Mouse (Mus musculus) neural tube, postnatal 0 days (tissue): ENCODE results near the gene Ddx39b. TPM values are rescaled to one million over a fixed set of nuclear protein-coding genes. Genes with fewer than 3 reads are reported as not detected.

Experiments used
- microRNA-seq: library from miRNA; unstranded; fragments of <30 nt; microRNA quantifications from one replicate; pipeline ENCODE4, GENCODE M21; 2016
- polyA plus RNA-seq: library from polyadenylated mRNA; unstranded; fragments of >200 nt; fragmentation: Nextera tagmentation; extraction: Ambion mirVana; gene quantifications from 2 replicates; pipeline ENCODE4 v1.2.1, GENCODE M21; 2015

Ddx39b gene
- polyA plus RNA-seq = 251 and 271 TPM in 2 replicates

DNA sequence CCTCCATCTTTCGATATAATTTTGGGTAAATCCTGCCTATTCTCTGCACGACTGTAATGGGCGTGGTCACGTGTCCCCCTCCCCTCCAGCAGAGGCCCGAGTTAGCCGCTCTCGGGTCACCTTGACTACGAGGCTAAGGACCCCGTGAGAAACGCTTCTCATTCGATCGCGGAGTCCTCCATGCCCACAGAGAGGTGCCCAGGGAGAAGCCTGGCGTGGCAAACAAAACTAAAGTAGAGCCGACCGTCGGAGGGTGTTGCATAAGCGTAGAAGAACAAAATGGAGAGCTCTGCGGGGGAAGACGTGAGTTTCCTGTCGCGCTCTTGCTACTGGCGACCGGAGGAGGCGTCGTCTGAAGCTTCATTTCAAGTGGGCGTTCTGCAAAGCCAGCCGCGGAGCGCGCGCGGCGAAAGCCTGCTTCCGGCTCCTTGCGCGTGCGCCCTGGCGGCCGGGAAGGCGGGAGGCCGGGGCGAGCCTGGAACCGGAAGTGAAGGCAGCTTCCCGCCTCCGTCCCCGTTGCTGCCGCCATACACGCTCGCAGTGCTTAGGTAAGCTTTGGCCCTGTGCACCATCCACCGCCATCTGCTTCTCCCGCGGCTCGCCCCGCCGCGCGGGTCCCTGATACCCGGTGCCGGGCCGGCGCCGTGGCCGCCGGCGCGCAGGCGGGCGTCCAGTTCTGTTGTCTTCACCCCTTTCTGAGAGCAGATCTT is at the start of gene Ddx39b:
TSS of gene Ddx39b (plus strand) at position 442 of the 710 bp plus-strand sequence.

DNA sequence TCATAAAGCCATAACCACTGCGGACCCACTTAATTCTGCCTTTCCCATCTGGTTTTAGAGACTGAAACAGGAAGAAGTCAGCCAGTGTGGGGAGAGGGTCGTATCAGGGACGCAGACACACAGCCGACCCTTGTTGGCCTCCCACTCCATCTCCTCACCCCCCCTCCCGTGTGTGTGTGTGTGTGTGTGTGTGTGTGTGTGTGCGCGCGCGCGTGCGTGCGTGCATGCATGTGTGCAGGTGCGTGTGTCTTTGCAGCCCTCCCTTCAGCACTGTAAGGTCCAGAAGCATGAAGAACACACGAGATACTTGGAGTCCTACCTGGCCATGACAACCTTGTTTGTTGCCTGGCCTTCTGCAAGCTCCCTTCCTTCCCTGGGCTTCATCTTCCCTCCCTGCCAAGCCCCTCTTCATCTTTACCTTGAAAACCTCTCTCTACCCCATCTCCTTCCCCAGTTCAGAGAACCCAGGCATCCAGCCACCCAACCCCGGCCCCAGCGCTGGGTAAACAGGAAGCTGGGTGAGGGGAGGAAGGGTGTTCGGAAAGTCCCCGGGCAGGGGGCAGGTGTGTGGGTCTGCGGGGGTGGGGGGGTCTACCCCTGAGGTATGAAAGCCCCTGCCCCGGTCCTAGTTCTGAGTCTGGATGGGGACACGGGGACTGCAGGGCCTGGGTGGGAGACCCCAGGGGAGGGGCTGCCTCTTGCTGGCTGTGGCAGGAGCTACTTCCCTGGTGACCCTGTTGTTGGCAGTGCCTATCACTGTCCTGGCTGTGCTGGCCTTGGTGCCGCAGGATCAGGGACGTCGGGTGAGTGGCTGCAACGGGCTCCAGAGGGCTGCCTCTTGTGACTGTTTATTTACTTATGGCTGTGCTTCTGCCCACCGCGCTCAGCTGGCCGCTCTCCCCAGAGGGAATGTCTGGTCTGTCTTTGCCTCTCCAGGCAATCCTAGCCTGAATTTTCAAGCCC is 47.4 kb upstream of the Ddx39b start, which contains the start of gene Ltb:
TSS of gene Ltb (plus strand) at position 559 of the 963 bp plus-strand sequence.

GRCm38 (mm10) chr17:35201787-35202186 is 39.8 kb upstream of the Ddx39b start, which contains the start of gene Tnf:
TSS of gene Tnf (minus strand) at chr17:35202007.

DNA sequence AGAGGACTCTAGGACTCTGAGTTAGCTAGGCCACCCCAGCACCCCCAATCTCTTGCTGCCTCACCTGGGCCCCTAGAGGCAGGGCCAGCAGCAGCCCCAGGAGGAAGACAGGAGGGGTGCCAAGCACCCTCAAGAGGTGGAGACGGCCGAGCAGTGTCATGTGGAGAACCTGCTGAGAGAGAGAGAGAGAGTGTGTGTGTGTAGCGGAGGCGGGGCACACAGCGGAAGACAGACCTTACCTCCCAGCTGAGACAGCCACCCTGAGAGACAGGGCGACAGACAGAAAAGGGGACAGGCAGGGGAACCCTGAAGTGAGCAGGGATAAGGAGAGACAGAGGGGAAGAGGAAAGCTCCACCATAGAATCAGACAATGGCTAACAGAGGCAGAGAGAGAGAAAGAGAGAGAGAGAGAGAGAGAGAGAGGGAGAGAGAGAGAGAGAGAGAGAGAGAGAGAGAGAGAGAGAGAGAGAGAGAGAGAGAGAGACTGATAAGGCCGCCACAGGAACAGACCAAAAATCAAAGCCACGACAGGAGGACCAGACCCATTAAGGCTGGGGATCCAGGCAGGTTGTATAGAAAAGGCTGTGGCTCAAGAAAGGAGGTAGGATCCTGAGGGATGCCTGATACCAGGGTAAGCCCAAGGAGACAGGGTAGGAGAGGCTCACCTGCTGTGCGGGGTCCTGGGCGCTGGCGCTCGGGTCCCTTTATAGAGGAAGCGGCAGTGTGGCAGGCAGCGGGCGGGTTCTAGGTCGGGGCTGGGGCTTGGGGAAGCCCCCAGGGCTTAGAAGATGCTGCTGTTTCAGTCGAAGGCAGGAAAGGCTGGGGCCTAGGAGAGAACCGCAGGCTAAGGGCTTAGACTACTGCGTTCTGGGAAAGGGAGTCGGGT is 36.8 kb upstream of the Ddx39b start, which contains the start of gene Lta:
TSS of gene Lta (minus strand) at position 858 of the 886 bp plus-strand sequence.

DNA sequence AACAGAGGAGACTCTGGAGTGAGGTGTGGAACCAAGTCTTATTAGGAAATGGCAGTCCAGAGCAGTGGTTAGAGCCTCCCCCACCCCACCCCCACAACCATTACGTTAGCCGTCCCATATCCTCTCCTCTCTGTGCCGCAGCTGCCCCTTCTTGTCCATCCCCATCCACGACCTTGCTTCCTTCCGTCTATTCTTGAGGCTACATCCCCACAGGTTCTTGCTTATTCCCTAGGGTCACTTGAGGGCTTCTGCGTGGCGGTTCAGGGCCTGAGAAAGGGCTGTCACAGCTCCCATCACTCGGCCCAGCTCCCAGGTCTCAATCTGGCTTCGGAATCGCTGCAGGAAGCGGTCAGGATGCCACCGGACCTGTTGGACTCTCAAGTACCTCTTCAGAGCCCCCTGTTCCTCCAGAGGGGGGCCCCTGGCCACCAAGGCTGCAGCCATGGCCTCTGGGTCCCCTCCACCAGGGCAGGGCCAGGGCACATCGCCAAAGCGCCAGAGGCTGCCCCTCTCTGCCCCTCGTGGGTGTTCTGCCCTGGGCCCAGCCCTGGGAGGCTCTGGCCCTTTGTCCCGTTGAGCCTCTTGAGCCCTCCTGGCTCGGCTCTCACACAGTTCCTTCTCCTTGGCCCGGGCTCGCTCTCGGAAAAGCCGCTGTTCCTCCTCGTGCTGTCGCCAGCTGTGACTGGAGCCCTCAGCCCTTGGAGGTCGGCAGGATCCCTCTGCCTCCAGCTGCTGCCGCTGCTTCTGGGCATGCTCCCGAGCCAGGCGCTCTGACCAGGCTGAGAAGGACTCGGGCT is 21.2 kb upstream of the Ddx39b start, which contains the start of gene Gm16181:
TSS of gene Gm16181 (plus strand) at position 679 of the 797 bp plus-strand sequence.

DNA sequence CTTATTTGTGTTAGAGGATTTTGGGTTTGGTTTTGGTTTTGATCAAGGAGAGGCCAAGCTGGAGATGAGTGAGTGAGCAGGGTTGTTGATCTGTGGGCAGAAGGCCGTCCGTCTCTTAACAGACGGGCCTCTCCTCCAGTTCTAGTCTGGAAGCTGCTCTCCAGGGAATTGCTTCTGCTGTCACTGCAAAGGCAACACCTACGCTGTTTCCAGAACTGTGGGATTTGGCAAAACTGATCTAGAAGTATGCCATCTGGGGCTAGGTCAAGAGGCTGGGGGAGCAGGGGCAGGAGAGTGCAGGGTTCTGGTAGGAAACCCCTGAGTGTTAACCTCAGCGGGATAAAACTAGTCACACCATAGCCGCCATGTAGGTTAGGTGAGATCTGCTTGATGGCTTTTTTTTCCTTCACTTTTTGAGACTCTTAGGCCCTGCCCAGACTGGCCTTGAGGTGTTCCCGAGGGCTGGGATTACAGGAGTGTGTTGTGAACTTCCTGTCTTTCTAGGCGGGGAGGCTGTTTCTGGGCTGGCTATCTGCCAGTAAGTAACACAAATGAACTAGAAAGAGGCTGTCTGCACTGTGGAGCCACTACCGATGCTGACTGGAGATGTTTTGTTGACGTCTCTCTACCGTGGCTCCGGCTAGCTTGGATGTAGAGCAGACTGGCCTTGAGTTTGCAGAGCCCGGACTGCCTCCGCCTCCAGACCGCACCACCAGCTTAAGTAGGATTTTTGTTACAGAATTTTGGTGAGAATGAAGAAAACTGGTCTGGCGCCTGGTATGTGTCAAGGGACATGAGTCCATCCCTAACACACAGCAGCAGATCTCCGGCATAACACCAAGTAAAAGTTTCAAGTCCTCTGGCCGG is 8.2 kb upstream of the Ddx39b start, which contains the start of gene Atp6v1g2:
TSS of gene Atp6v1g2 (plus strand) at position 547 of the 867 bp plus-strand sequence.

GRCm38 (mm10) chr17:35235614-35236389 is 5.7 kb upstream of the Ddx39b start, which contains the start of gene Nfkbil1:
TSS of gene Nfkbil1 (minus strand) at chr17:35235792.

DNA sequence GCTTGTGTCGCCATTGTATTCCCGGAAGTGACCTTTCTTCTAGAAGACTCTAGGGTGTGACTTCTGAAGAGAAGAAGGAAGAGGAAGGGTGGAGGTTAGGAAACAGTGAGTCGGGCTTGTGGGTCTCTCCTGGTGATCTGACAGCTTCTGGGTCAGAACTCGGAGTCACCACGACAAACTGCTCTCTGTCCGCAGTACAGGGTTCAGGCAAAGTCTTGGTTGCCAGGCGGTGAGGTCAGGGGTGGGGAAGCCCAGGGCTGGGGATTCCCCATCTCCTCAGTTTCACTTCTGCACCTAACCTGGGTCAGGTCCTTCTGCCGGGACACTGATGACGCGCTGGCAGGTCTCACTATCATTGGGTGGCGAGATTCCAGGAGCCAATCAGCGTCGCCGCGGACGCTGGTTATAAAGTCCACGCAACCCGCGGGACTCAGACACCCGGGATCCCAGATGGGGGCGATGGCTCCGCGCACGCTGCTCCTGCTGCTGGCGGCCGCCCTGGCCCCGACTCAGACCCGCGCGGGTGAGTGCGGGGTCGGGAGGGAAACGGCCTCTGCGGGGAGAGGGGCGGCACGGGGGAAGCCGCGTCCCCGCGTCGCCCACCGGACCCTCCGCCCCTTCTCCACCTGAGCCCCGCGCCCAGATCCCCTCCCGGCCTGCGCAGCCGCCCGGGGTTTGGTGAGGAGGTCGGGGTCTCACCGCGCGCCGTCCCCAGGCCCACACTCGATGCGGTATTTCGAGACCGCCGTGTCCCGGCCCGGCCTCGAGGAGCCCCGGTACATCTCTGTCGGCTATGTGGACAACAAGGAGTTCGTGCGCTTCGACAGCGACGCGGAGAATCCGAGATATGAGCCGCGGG is 21.3 kb downstream of the Ddx39b start, which contains the start of gene H2-D1:
TSS of gene H2-D1 (plus strand) at position 67 of the 859 bp plus-strand sequence.

Small RNAs within 50 kb of the gene (microRNA-seq; reads per million reads assigned to microRNA genes)
- gene Mir6973a (not detected), gene Mir6974 (not detected), gene Mir6975 (1.2 reads per million), gene Mir8094 (not detected)

Other genes with a start within 250 kb of the Ddx39b start
- gene Vars, start 240.8 kb upstream of the Ddx39b start, polyA plus RNA-seq = 38.5 and 45.0 TPM in 2 replicates
- 0.25 and 0.59 TPM in 2 replicates for gene Vwa7, start 225.2 kb upstream of the Ddx39b start, polyA plus RNA-seq
- 3.2 and 4.4 TPM in 2 replicates for gene Sapcd1, start 213.7 kb upstream of the Ddx39b start, polyA plus RNA-seq
- 1.6 and 2.0 TPM in 2 replicates for gene Msh5, start 195.0 kb upstream of the Ddx39b start, polyA plus RNA-seq
- 72.4 and 75.0 TPM in 2 replicates for gene Clic1, start 191.8 kb upstream of the Ddx39b start, polyA plus RNA-seq
- 173 and 187 TPM in 2 replicates for gene Ddah2, start 182.7 kb upstream of the Ddx39b start, polyA plus RNA-seq
- not detected in 2 replicates for gene Ly6g6c, start 176.4 kb upstream of the Ddx39b start, polyA plus RNA-seq
- 0.19 and 0.22 TPM in 2 replicates for gene Mpig6b, start 175.6 kb upstream of the Ddx39b start, polyA plus RNA-seq
- gene Ly6g6e, start 164.8 kb upstream of the Ddx39b start, polyA plus RNA-seq = 0.52 and 1.2 TPM in 2 replicates
- gene Ly6g6d, start 163.7 kb upstream of the Ddx39b start, polyA plus RNA-seq = 0.81 and 1.9 TPM in 2 replicates
- gene Ly6g6f, start 156.1 kb upstream of the Ddx39b start, polyA plus RNA-seq = 0.31 TPM in 1 of 2 replicates, not detected in the other
- 114 and 120 TPM in 2 replicates for gene Abhd16a, start 152.5 kb upstream of the Ddx39b start, polyA plus RNA-seq
- gene Ly6g5c, start 133.5 kb upstream of the Ddx39b start, polyA plus RNA-seq = not detected in 2 replicates
- 0.48 and 0.59 TPM in 2 replicates for gene Ly6g5b, start 126.3 kb upstream of the Ddx39b start, polyA plus RNA-seq
- 15.3 and 17.2 TPM in 2 replicates for gene Gpank1, start 120.3 kb upstream of the Ddx39b start, polyA plus RNA-seq
- 377 and 395 TPM in 2 replicates for gene Csnk2b, start 119.7 kb upstream of the Ddx39b start, polyA plus RNA-seq
- gene D17H6S53E, start 115.4 kb upstream of the Ddx39b start, polyA plus RNA-seq = 9.6 and 11.8 TPM in 2 replicates
- 0.21 TPM in 1 of 2 replicates, not detected in the other for gene Apom, start 109.7 kb upstream of the Ddx39b start, polyA plus RNA-seq
- gene Bag6, start 106.6 kb upstream of the Ddx39b start, polyA plus RNA-seq = 51.1 and 58.5 TPM in 2 replicates
- gene Prrc2a, start 76.8 kb upstream of the Ddx39b start, polyA plus RNA-seq = 109 and 138 TPM in 2 replicates
- gene Aif1, start 65.7 kb upstream of the Ddx39b start, polyA plus RNA-seq = 15.4 and 15.5 TPM in 2 replicates
- gene Lst1, start 53.3 kb upstream of the Ddx39b start, polyA plus RNA-seq = 10.1 and 10.9 TPM in 2 replicates
- gene Ltb, start 47.3 kb upstream of the Ddx39b start, polyA plus RNA-seq = 1.4 and 1.6 TPM in 2 replicates
- 0.12 TPM in 1 of 2 replicates, not detected in the other for gene Tnf, start 39.7 kb upstream of the Ddx39b start, polyA plus RNA-seq
- 0.71 and 1.0 TPM in 2 replicates for gene Lta, start 36.4 kb upstream of the Ddx39b start, polyA plus RNA-seq
- 0.46 and 0.48 TPM in 2 replicates for gene Gm16181, start 20.9 kb upstream of the Ddx39b start, polyA plus RNA-seq
- gene Atp6v1g2, start 8.1 kb upstream of the Ddx39b start, polyA plus RNA-seq = 210 and 227 TPM in 2 replicates
- gene Nfkbil1, start 6.0 kb upstream of the Ddx39b start, polyA plus RNA-seq = 12.5 and 13.2 TPM in 2 replicates
- gene H2-D1, start 21.0 kb downstream of the Ddx39b start, polyA plus RNA-seq = 158 and 172 TPM in 2 replicates
- 0.65 and 1.1 TPM in 2 replicates for gene H2-Q1, start 78.7 kb downstream of the Ddx39b start, polyA plus RNA-seq
- gene H2-Q2, start 100.5 kb downstream of the Ddx39b start, polyA plus RNA-seq = 9.1 and 10.5 TPM in 2 replicates
- 0.97 and 1.9 TPM in 2 replicates for gene H2-Q4, start 137.9 kb downstream of the Ddx39b start, polyA plus RNA-seq
- gene H2-Q6, start 183.1 kb downstream of the Ddx39b start, polyA plus RNA-seq = 0.92 and 1.9 TPM in 2 replicates
- 4.0 and 6.8 TPM in 2 replicates for gene H2-Q7, start 197.4 kb downstream of the Ddx39b start, polyA plus RNA-seq
- 0.56 and 0.66 TPM in 2 replicates for gene H2-Q10, start 228.3 kb downstream of the Ddx39b start, polyA plus RNA-seq